Mouse (Mus musculus) midbrain, embryonic 16.5 days (tissue): ENCODE measurements around the gene Fam118b. TPM values are rescaled to one million over a fixed set of nuclear protein-coding genes. Genes with fewer than 3 reads are reported as not detected.
A peak's percentile ranks its signal among the peaks of the same experiment; 100 is the strongest.

Source experiments
- ATAC-seq: fragments of 200-750 bp; cut with Nextera tagmentation; 2 replicates; pipeline ENCODE4 v1.8.0; 2017; ENCODE audit warnings: moderate TSS enrichment
- H3K27ac ChIP-seq: fragments of 300-500 bp; sonication (generic); 2 replicates; pipeline ENCODE4 v1.5.1; 2014; ENCODE audit warnings: mild to moderate bottlenecking, low read length, mixed read lengths
- H3K27me3 ChIP-seq: fragments of 300-500 bp; sonication (generic); 2 replicates; pipeline ENCODE4 v1.6.1; 2014; ENCODE audit warnings: low read depth, low read length, mixed read lengths; ENCODE audit not compliant: control insufficient read depth, insufficient read depth
- H3K36me3 ChIP-seq: fragments of 300-500 bp; sonication (generic); 2 replicates; pipeline ENCODE4 v1.6.1; 2014; ENCODE audit warnings: mild to moderate bottlenecking, low read length, moderate library complexity, mixed read lengths; ENCODE audit not compliant: control insufficient read depth, insufficient read depth
- H3K4me1 ChIP-seq: fragments of 300-500 bp; sonication (generic); 2 replicates; pipeline ENCODE4 v1.6.1; 2014; ENCODE audit warnings: mild to moderate bottlenecking, low read length, mixed read lengths; ENCODE audit not compliant: control insufficient read depth, insufficient read depth
- H3K4me2 ChIP-seq: fragments of 300-500 bp; sonication (generic); 2 replicates; pipeline ENCODE4 v1.6.1; 2014; ENCODE audit warnings: mild to moderate bottlenecking, low read length, mixed read lengths
- H3K4me3 ChIP-seq: fragments of 300-500 bp; sonication (generic); 2 replicates; pipeline ENCODE4 v1.5.1; 2014; ENCODE audit warnings: low read depth, mild to moderate bottlenecking, low read length, moderate library complexity, mixed read lengths
- H3K9ac ChIP-seq: fragments of 300-500 bp; sonication (generic); 2 replicates; pipeline ENCODE4 v1.6.1; 2014; ENCODE audit warnings: low read depth, low read length, mixed read lengths
- H3K9me3 ChIP-seq: fragments of 300-500 bp; sonication (generic); replicated peaks from 2 replicates; pipeline ENCODE4 v1.6.1; 2014; ENCODE audit warnings: mild to moderate bottlenecking, low read length, mixed read lengths; ENCODE audit not compliant: control insufficient read depth, poor library complexity, severe bottlenecking
- WGBS: fragments of 180-500 bp; shearing (Covaris S2); extraction: QIAGEN DNeasy Blood & Tissue Kit; methylation state at CpG from one replicate; pipeline ENCODE4 v1.1.7; 2014; 5-methylcytosine and 5-hydroxymethylcytosine counted together
- polyA plus RNA-seq: library from polyadenylated mRNA; unstranded; fragments of >200 nt; fragmentation: Nextera tagmentation; extraction: Ambion mirVana; gene quantifications from 2 replicates; pipeline ENCODE4 v1.2.1, GENCODE M21; 2015

The Fam118b gene
- polyA plus RNA-seq, 1 experiment from 2014 or later: 59.1 TPM

GRCm38 (mm10) chr9:35278451-35278850 is 10.8 kb upstream of the Fam118b start:
- H3K27ac ChIP-seq: no peak overlapping the region
- no peak for ATAC-seq
- no peak overlapping the region for H3K4me3 ChIP-seq
- no peaks in the 10 kb centered on the region for H3K27me3 ChIP-seq
- WGBS: 83% methylated on average over 4 of the region's 4 CpGs
- H3K9ac ChIP-seq: no peak overlapping the region
- peaks cover 6% of the 10 kb centered on the region; the same call in 1 of the 2 replicates for H3K36me3 ChIP-seq
- H3K9me3 ChIP-seq: no peaks in the 10 kb centered on the region
- no peaks in the 10 kb centered on the region for H3K4me1 ChIP-seq
- no peak overlapping the region for H3K4me2 ChIP-seq

GRCm38 (mm10) chr9:35277855-35278365 is 10.3 kb upstream of the Fam118b start:
- 86% methylated on average over 3 of the region's 3 CpGs for WGBS
- no peak overlapping the region for H3K4me3 ChIP-seq
- H3K27ac ChIP-seq: no peak overlapping the region
- no peak for ATAC-seq
- no peaks in the 10 kb centered on the region for H3K4me1 ChIP-seq
- H3K36me3 ChIP-seq: peaks cover 8% of the 10 kb centered on the region
- no peak overlapping the region for H3K4me2 ChIP-seq
- no peaks in the 10 kb centered on the region for H3K27me3 ChIP-seq
- no peaks in the 10 kb centered on the region for H3K9me3 ChIP-seq
- no peak overlapping the region for H3K9ac ChIP-seq

- peak overlapping the region; percentile 74 for H3K9ac ChIP-seq
- peak; percentile 66 for ATAC-seq
- H3K4me1 ChIP-seq: peaks cover 21% of the 10 kb centered on the region
- peaks cover 7% of the 10 kb centered on the region for H3K36me3 ChIP-seq
- H3K4me3 ChIP-seq: peak overlapping the region; percentile 68
- no peaks in the 10 kb centered on the region for H3K27me3 ChIP-seq
- 1% methylated on average over 21 of the region's 21 CpGs for WGBS
- no peaks in the 10 kb centered on the region for H3K9me3 ChIP-seq
- H3K27ac ChIP-seq: peak overlapping the region; percentile 74
- H3K4me2 ChIP-seq: peak overlapping the region; percentile 85
These were observed 541 bp upstream of the Fam118b start for GRCm38 (mm10) chr9:35267976-35268715.

GRCm38 (mm10) chr9:35264509-35264908 is 3.1 kb downstream of the Fam118b start:
- 93% methylated on average over 3 of the region's 3 CpGs for WGBS
- Histone ChIP-seq H3K27me3 (no peaks in the 10 kb centered on the region), H3K9ac (no peak overlapping the region), H3K4me2 (no peak overlapping the region), H3K27ac (no peak overlapping the region), H3K4me3 (no peak overlapping the region), H3K36me3 (no peaks in the 10 kb centered on the region; the same call in 1 of the 2 replicates), H3K4me1 (peaks cover 21% of the 10 kb centered on the region), H3K9me3 (no peaks in the 10 kb centered on the region)
- no peak for ATAC-seq

- H3K27me3 ChIP-seq: no peaks in the 10 kb centered on the region
- ATAC-seq: no peak
- H3K4me3 ChIP-seq: no peak overlapping the region
- WGBS: 98% methylated on average over 2 of the region's 2 CpGs
- no peak overlapping the region for H3K27ac ChIP-seq
- no peaks in the 10 kb centered on the region; the same call in 1 of the 2 replicates for H3K36me3 ChIP-seq
- peaks cover 17% of the 10 kb centered on the region for H3K4me1 ChIP-seq
- no peaks in the 10 kb centered on the region for H3K9me3 ChIP-seq
- no peak overlapping the region for H3K9ac ChIP-seq
- H3K4me2 ChIP-seq: no peak overlapping the region
These were observed 4.2 kb downstream of the Fam118b start for GRCm38 (mm10) chr9:35263431-35263830.

GRCm38 (mm10) chr9:35262418-35262817 is 5.2 kb downstream of the Fam118b start:
- Histone ChIP-seq H3K9me3 (no peaks in the 10 kb centered on the region), H3K9ac (no peak overlapping the region), H3K4me1 (peaks cover 13% of the 10 kb centered on the region), H3K27me3 (no peaks in the 10 kb centered on the region), H3K4me3 (no peak overlapping the region), H3K36me3 (no peaks in the 10 kb centered on the region; the same call in 1 of the 2 replicates), H3K4me2 (no peak overlapping the region), H3K27ac (no peak overlapping the region)
- WGBS: 96% methylated on average over 4 of the region's 4 CpGs
- ATAC-seq: no peak

GRCm38 (mm10) chr9:35257365-35257764 is 10.2 kb downstream of the Fam118b start:
- Histone ChIP-seq H3K4me3 (no peak overlapping the region), H3K4me1 (no peaks in the 10 kb centered on the region), H3K9me3 (no peaks in the 10 kb centered on the region), H3K4me2 (no peak overlapping the region), H3K27ac (no peak overlapping the region), H3K9ac (no peak overlapping the region), H3K27me3 (no peaks in the 10 kb centered on the region), H3K36me3 (no peaks in the 10 kb centered on the region; the same call in 1 of the 2 replicates)
- WGBS: 97% methylated on average over 7 of the region's 7 CpGs
- ATAC-seq: no peak

GRCm38 (mm10) chr9:35249476-35249875 is 18.1 kb downstream of the Fam118b start:
- ATAC-seq: no peak
- H3K4me3 ChIP-seq: no peak overlapping the region
- no peaks in the 10 kb centered on the region for H3K9me3 ChIP-seq
- no peaks in the 10 kb centered on the region for H3K27me3 ChIP-seq
- H3K9ac ChIP-seq: no peak overlapping the region
- H3K4me2 ChIP-seq: no peak overlapping the region
- no peak overlapping the region for H3K27ac ChIP-seq
- H3K36me3 ChIP-seq: no peaks in the 10 kb centered on the region
- H3K4me1 ChIP-seq: no peaks in the 10 kb centered on the region

- no peaks in the 10 kb centered on the region for H3K27me3 ChIP-seq
- H3K9me3 ChIP-seq: no peaks in the 10 kb centered on the region
- H3K9ac ChIP-seq: no peak overlapping the region
- H3K4me2 ChIP-seq: no peak overlapping the region
- WGBS: 94% methylated on average over 2 of the region's 2 CpGs
- no peaks in the 10 kb centered on the region for H3K4me1 ChIP-seq
- no peak for ATAC-seq
- H3K4me3 ChIP-seq: no peak overlapping the region
- H3K27ac ChIP-seq: no peak overlapping the region
- H3K36me3 ChIP-seq: no peaks in the 10 kb centered on the region; the same call in 1 of the 2 replicates
These were observed 20.2 kb downstream of the Fam118b start for GRCm38 (mm10) chr9:35247405-35247804.
